Mouse (Mus musculus): ENCODE measurements around the gene Elp4.

GRCm38 (mm10) chr2:105771314-105771713 is 133.1 kb downstream of the Elp4 start:
- no peak for TF ChIP-seq POLR2A (IDR thresholded peaks at IDR 0.05; ENCODE audit: control insufficient read depth, low read depth, low read length)
- no peak for TF ChIP-seq CTCF (IDR thresholded peaks at IDR 0.05; ENCODE audit: control insufficient read depth, insufficient read depth, insufficient replicate concordance, low read depth, low read length)
